Mouse (Mus musculus) natural killer cell, adult 2 months (primary cell): ENCODE measurements around the gene Suclg1.

ENCODE experiments used
- DNase-seq, 2 experiments: peaks; one replicate each; pipeline ENCODE4 v3.0.0; 2022; ENCODE audit warnings: low spot score in 2 of 2

Gene Suclg1

GRCm38 (mm10) chr6:73322306-73322705 lies 74.1 kb downstream of the Suclg1 start:
- DNase-seq, result no peak
